Comparison of ENCODE assay signal across 24 mouse cellular contexts in genomic region chr11:55004970-55005502, GRCm38 (mm10). TPM values are rescaled to one million over a fixed set of nuclear protein-coding genes. Genes with fewer than 3 reads are reported as not detected.
DNase-seq lines count a peak whose midpoint lies in the region; ATAC-seq and TF ChIP-seq lines count a peak whose summit lies in the region.
"Had no signal": no experiment of that assay in that cellular context is flagged by ENCODE, and none has a peak within 500 bp of the region (broad histone marks: within the 10 kb centered on the region; RNA-seq: fewer than 3 reads in every experiment).

No protein-coding gene starts in this region.

- H3K4me3 ChIP-seq in heart, embryonic 11.5 days (ENCODE audit: low read depth, low read length), result no peak overlapping the region
- no peak overlapping the region for H3K4me3 ChIP-seq in layer of hippocampus, adult 2 months
- no peak overlapping the region for H3K4me3 ChIP-seq in bone marrow, adult 2 months (replicated peaks; ENCODE audit: control insufficient read depth, low read depth, low read length)
- H3K4me3 ChIP-seq: erythroblast, embryonic 14.5 days; heart, embryonic 15.5 days; intestine, embryonic 15.5 days; limb, embryonic 13.5 days; midbrain, embryonic 13.5 days; neural tube, embryonic 15.5 days had no signal

- no peak for ATAC-seq in heart, embryonic 11.5 days (replicated peaks; ENCODE audit: insufficient number of reproducible peaks, low FRiP score, low TSS enrichment)
- ATAC-seq in neutrophil, adult 5-6 weeks (ENCODE audit: extremely low read depth, insufficient number of reproducible peaks, low FRiP score, poor library complexity, severe bottlenecking), result peak; percentile 54; the same call in 1 of the 2 replicates
- ATAC-seq: forebrain, embryonic 16.5 days; intestine, embryonic 15.5 days; midbrain, embryonic 13.5 days; Patski had no signal

- no peak for TF ChIP-seq POLR2A in bone marrow, adult 2 months (IDR thresholded peaks at IDR 0.05; ENCODE audit: borderline replicate concordance, control insufficient read depth, low read depth, low read length)

- H3K27ac ChIP-seq in heart, embryonic 11.5 days (ENCODE audit: low read depth, low read length), result no peak overlapping the region
- peak overlapping the region; percentile 39; the same call in 1 of the 2 replicates for H3K27ac ChIP-seq in layer of hippocampus, adult 2 months
- peak overlapping the region; percentile 23; the same call in 1 of the 2 replicates for H3K27ac ChIP-seq in bone marrow, adult 2 months (ENCODE audit: control insufficient read depth, insufficient read depth, low read depth, low read length, poor library complexity)
- H3K27ac ChIP-seq: heart, embryonic 15.5 days; hindbrain, postnatal 0 days; intestine, embryonic 15.5 days; limb, embryonic 13.5 days; midbrain, embryonic 13.5 days; neural tube, embryonic 15.5 days; stomach, postnatal 0 days had no signal

- H3K36me3 ChIP-seq in heart, embryonic 11.5 days (ENCODE audit: control insufficient read depth, insufficient read depth, low read length), result peaks cover 65% of the 10 kb centered on the region

- DNase-seq in heart, adult 18-20 months, result peak; percentile 28 to 43
- DNase-seq in layer of hippocampus, adult 2 months (ENCODE audit: low spot score in 2 of 2), result no peak
- DNase-seq in layer of hippocampus, postnatal 36 days, result no peak
- DNase-seq in adrenal gland, adult (ENCODE audit: inconsistent age in 2 of 2, low spot score in 1 of 2), result no peak
- DNase-seq: adrenal gland, postnatal 14 days; cerebellum, adult 18-20 months; cerebellum, postnatal 14 days; right cerebral cortex, postnatal 4 days; thymus, adult 18-20 months; thymus, postnatal 25 days had no signal

- peaks cover 3% of the 10 kb centered on the region; the same call in 1 of the 2 replicates for H3K9me3 ChIP-seq in heart, embryonic 11.5 days (replicated peaks; ENCODE audit: control insufficient read depth, low read length)
- H3K9me3 ChIP-seq: intestine, embryonic 15.5 days; neural tube, embryonic 15.5 days had no signal

- H3K27me3 ChIP-seq in heart, embryonic 11.5 days (ENCODE audit: control insufficient read depth, insufficient read depth, low read length), result no peaks in the 10 kb centered on the region
- H3K27me3 ChIP-seq: heart, embryonic 15.5 days; intestine, embryonic 15.5 days; limb, embryonic 13.5 days; midbrain, embryonic 13.5 days; neural tube, embryonic 15.5 days; Patski had no signal

- H3K4me1 ChIP-seq in heart, embryonic 11.5 days (ENCODE audit: control insufficient read depth, insufficient read depth, low read length), result no peaks in the 10 kb centered on the region
- H3K4me1 ChIP-seq in bone marrow, adult 2 months (ENCODE audit: control insufficient read depth, insufficient read depth, low read length), result peaks cover 2% of the 10 kb centered on the region; the same call in 1 of the 2 replicates
- H3K4me1 ChIP-seq: heart, embryonic 15.5 days; intestine, embryonic 15.5 days; limb, embryonic 13.5 days; midbrain, embryonic 13.5 days; neural tube, embryonic 15.5 days had no signal

- WGBS in heart, embryonic 11.5 days (ENCODE audit: insufficient replicate concordance), result 84% methylated on average over 7 of the region's 7 CpGs
- 57% methylated on average over 7 of the region's 7 CpGs for WGBS in bone marrow, adult 2 months

- no peak for TF ChIP-seq CTCF in layer of hippocampus, adult 2 months (conservative IDR thresholded peaks at IDR 0.05)
- TF ChIP-seq CTCF in bone marrow, adult 2 months (IDR thresholded peaks at IDR 0.05; ENCODE audit: control insufficient read depth, insufficient read depth, low read length), result no peak

- no peak overlapping the region for H3K9ac ChIP-seq in heart, embryonic 11.5 days (ENCODE audit: low read depth, low read length)
- H3K9ac ChIP-seq: heart, embryonic 15.5 days; intestine, embryonic 15.5 days; limb, embryonic 13.5 days; midbrain, embryonic 13.5 days; neural tube, embryonic 15.5 days had no signal

- no peak overlapping the region for H3K4me2 ChIP-seq in heart, embryonic 11.5 days
- H3K4me2 ChIP-seq: heart, embryonic 15.5 days; intestine, embryonic 15.5 days; limb, embryonic 13.5 days; liver, embryonic 11.5 days; midbrain, embryonic 13.5 days; neural tube, embryonic 15.5 days had no signal

RNA-seq across cellular contexts. Expression of gene Anxa6, which starts 28.2 kb away (rescaled TPM):
- 100 to 1,000 TPM; 206 to 210 TPM for total RNA-seq in heart, adult 18-20 months (2021)
- polyA plus RNA-seq in heart, embryonic 11.5 days (2014; fragmentation: Nextera tagmentation; extraction: Ambion mirVana), result 300 and 370 TPM in 2 replicates
- 100 to 1,000 TPM; 100 to 103 TPM for total RNA-seq in layer of hippocampus, adult 2 months (2021)
- total RNA-seq in layer of hippocampus, postnatal 36 days (2021), result 10 to 100 TPM; 95.8 to 96.4 TPM
- polyA plus RNA-seq in bone marrow, adult 2 months (2011; ENCODE audit: insufficient read depth, insufficient read length, low replicate concordance, missing spikeins), result 17.6 and 30.5 TPM in 2 replicates
- 177 and 181 TPM in 2 replicates for total RNA-seq in neutrophil, adult 5-6 weeks (2017)

RNA-seq across cellular contexts. Expression of gene Tnip1, which starts 42.3 kb away (rescaled TPM):
- 10 to 100 TPM; 26.7 to 32.7 TPM for total RNA-seq in heart, adult 18-20 months (2021)
- 16.0 and 16.8 TPM in 2 replicates for polyA plus RNA-seq in heart, embryonic 11.5 days (2014; fragmentation: Nextera tagmentation; extraction: Ambion mirVana)
- 10 to 100 TPM; 33.0 to 33.1 TPM for total RNA-seq in layer of hippocampus, adult 2 months (2021)
- total RNA-seq in layer of hippocampus, postnatal 36 days (2021), result 10 to 100 TPM; 34.2 to 36.6 TPM
- polyA plus RNA-seq in bone marrow, adult 2 months (2011; ENCODE audit: insufficient read depth, insufficient read length, low replicate concordance, missing spikeins), result 10.1 and 22.5 TPM in 2 replicates
- total RNA-seq in neutrophil, adult 5-6 weeks (2017), result 54.1 and 58.2 TPM in 2 replicates

Comparison
In these comparisons a context has a peak if more than half of its experiments do, and no peak if none do; other contexts are left out.
1. DNase-seq: peak in heart, adult 18-20 months (2 of 2); none in layer of hippocampus, adult 2 months (0 of 2), layer of hippocampus, postnatal 36 days (0 of 2) and adrenal gland, adult (0 of 2).